Mouse (Mus musculus): ENCODE measurements at regions not wholly inside any gene's neighbourhood (a gene's known extent, or its start where the extent isn't known, plus 50 kb on each side); places are given as distances from the start of the nearest gene placed in this dataset.
A peak's percentile ranks its signal among the peaks of the same experiment; 100 is the strongest.

- no peak for DNase-seq
Observed at GRCm38 (mm10) chr2:142964340-142964739, 63.0 kb upstream of the Kif16b start.

GRCm38 (mm10) chr2:142967250-142967649 is 65.9 kb upstream of the Kif16b start:
- peak; percentile 55 for DNase-seq

GRCm38 (mm10) chr2:142980771-142981170 is 79.4 kb upstream of the Kif16b start:
- no peak for DNase-seq

GRCm38 (mm10) chr2:142988691-142989090 is 74.1 kb upstream of the Snrpb2 start:
- DNase-seq, result no peak

GRCm38 (mm10) chr2:142996088-142996487 is 66.8 kb upstream of the Snrpb2 start:
- DNase-seq, result no peak

- DNase-seq, result no peak
Observed at GRCm38 (mm10) chr2:143002874-143003273, 60.0 kb upstream of the Snrpb2 start.

- DNase-seq, result no peak
Observed at GRCm38 (mm10) chr2:143003341-143003740, 59.5 kb upstream of the Snrpb2 start.

- no peak for DNase-seq
Observed at GRCm38 (mm10) chr2:143011380-143011779, 51.5 kb upstream of the Snrpb2 start.
